Mouse (Mus musculus): ENCODE measurements around the gene Arf1. TPM values are rescaled to one million over a fixed set of nuclear protein-coding genes. Genes with fewer than 3 reads are reported as not detected.

The Arf1 gene
- polyA plus RNA-seq, 1 experiment from 2014 or later: 694 TPM

- Histone ChIP-seq H3K9ac (peak within 1 kb of the TSS; percentile 93), H3K36me3 (peaks cover 37% of the 10 kb centered on the region), H3K27me3 (replicated peaks) (no peaks in the 10 kb centered on the region), H3K4me3 (replicated peaks) (peak within 1 kb of the TSS; percentile 93), H3K4me1 (replicated peaks) (peaks cover 32% of the 10 kb centered on the region), H3K9me3 (no peaks in the 10 kb centered on the region), H3K4me2 (replicated peaks) (peak within 1 kb of the TSS; percentile 80), H3K27ac (peak within 1 kb of the TSS; percentile 96)
- under 1% methylated on average over 67 of the region's 67 CpGs for WGBS
- ATAC-seq: peak; percentile 89
Measured at GRCm38 (mm10) chr11:59208153-59208831, 19.8 kb downstream of the Arf1 start, which contains the start of gene 2310033P09Rik. TSS of gene 2310033P09Rik (plus strand) at chr11:59208321.

- peaks cover 18% of the 10 kb centered on the region for H3K36me3 ChIP-seq
- no peaks in the 10 kb centered on the region for H3K9me3 ChIP-seq
- peak within 1 kb of the TSS; percentile 84 for H3K4me2 ChIP-seq (replicated peaks)
- under 1% methylated on average over 63 of the region's 63 CpGs for WGBS
- H3K27ac ChIP-seq: peak within 1 kb of the TSS; percentile 74
- peak within 1 kb of the TSS; percentile 67 for H3K4me3 ChIP-seq (replicated peaks)
- ATAC-seq: peak; percentile 95
- H3K9ac ChIP-seq: peak within 1 kb of the TSS; percentile 61
- H3K27me3 ChIP-seq (replicated peaks): no peaks in the 10 kb centered on the region
- H3K4me1 ChIP-seq (replicated peaks): peaks cover 12% of the 10 kb centered on the region
Measured at GRCm38 (mm10) chr11:59202081-59202995, 25.7 kb downstream of the Arf1 start, which contains the start of gene Mrpl55. TSS of gene Mrpl55 (plus strand) at chr11:59202486.

DNA sequence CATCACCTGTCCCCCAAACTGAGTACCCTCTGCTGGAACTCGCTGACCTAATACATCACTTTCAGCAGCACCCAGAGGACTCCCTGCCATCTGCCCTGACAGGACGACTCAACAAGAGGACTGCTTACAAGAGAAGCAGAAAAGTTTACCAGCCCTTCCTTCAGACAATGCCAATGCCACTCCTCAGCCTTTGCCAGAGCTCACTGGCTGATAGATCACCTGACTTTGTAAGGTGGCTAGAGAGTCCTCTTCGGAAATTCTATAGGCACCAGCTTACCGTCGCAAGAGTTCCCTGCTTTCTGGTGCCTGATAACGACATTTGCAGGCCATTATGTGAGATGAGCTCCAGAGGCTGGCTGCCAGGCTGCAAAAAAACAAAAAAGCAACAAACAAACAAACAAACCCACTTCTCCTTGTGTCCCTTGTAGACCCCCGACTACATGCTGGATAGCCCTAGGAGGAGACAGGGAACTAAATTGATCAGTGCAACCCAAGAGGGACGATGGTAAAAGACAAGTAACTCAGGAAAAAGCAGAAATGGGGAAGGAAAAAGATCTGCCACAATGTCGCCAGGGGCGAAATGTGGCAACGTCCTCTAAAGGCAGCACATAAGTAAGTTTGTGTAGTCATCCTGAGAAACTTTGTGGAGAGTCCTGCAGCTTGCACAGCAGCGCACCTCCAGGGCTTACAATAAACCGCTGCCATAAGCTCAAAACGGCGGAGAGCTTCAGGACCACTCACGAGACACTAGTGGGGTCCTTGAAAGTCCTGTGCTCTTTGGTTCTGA lies 26.7 kb downstream of the Arf1 start:
- Histone ChIP-seq H3K36me3 (peaks cover 18% of the 10 kb centered on the region), H3K4me1 (replicated peaks) (peaks cover 12% of the 10 kb centered on the region), H3K4me2 (replicated peaks) (peak overlapping the region; percentile 84), H3K27ac (peak overlapping the region; percentile 74; the same call in 1 of the 2 replicates), H3K27me3 (replicated peaks) (no peaks in the 10 kb centered on the region), H3K4me3 (replicated peaks) (peak overlapping the region; percentile 67), H3K9me3 (no peaks in the 10 kb centered on the region), H3K9ac (peak overlapping the region; percentile 61)
- ATAC-seq: peak; percentile 19
- 30% methylated on average over 16 of the region's 16 CpGs for WGBS

- 0 out of 2 replicates have a peak, but pooled peaks cover 3% of the 10 kb centered on the region for H3K36me3 ChIP-seq
- ATAC-seq: no peak
- peaks cover 3% of the 10 kb centered on the region for H3K4me1 ChIP-seq (replicated peaks)
- H3K27ac ChIP-seq: no peak overlapping the region
- H3K9me3 ChIP-seq: no peaks in the 10 kb centered on the region
- no peak overlapping the region for H3K4me3 ChIP-seq (replicated peaks)
- no peak overlapping the region for H3K9ac ChIP-seq
- no peaks in the 10 kb centered on the region for H3K27me3 ChIP-seq (replicated peaks)
- H3K4me2 ChIP-seq (replicated peaks): no peak overlapping the region
Measured at GRCm38 (mm10) chr11:59196230-59196629, 31.8 kb downstream of the Arf1 start.

- peak; percentile 10 for ATAC-seq
Measured at GRCm38 (mm10) chr11:59192059-59192386, 36.0 kb downstream of the Arf1 start, which contains the start of gene Guk1. TSS of gene Guk1 (minus strand) at chr11:59192212.

DNA sequence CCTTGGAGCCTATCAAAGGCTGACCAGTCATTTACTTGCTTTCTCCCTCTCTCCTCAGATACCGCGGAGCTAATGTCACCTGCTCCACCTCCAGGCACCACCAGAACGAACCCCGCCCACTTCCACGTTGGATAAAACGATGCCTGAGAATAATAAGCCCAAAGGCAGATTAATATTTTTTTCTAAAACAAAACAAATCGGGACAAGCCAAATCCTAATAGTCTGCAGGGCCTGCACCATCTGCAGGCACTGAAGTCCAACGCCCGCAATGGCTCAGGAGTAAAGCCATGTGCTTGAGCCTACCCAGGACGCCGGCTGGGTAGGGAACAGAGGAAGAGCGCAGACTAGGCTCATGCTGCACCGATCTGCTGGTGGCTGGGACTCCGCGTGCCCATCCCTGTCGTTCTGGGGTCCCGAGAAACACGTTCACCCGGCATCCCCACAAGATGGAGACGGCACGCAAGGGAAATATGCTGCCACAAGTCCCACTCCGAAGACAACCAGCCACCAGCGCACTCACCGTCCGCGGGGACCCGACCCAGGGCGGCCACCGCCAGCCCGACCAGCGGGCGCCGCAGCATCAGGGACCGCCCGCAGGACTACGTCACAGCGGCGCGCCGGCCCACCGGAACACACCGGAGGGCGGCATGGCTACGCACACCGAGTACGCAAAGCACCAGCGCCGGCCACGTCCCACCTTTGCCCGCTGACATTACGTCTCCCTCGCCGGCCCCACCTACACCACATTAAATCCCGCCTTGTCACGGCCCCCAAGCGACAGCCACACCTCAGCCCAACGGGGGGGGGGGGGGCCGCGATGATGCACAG lies 36.6 kb downstream of the Arf1 start:
- Histone ChIP-seq H3K27ac (peak overlapping the region; percentile 93), H3K9ac (peak overlapping the region; percentile 64)
- under 1% methylated on average over 59 of the region's 59 CpGs for WGBS

More at GRCm38 (mm10) chr11:59192059-59192386, 36.0 kb downstream of the Arf1 start, which contains the start of gene Guk1:
- Histone ChIP-seq H3K9ac (peak within 1 kb of the TSS; percentile 64), H3K36me3 (no peaks in the 10 kb centered on the region), H3K4me3 (replicated peaks) (peak within 1 kb of the TSS; percentile 67), H3K4me2 (replicated peaks) (peak within 1 kb of the TSS; percentile 78), H3K27me3 (replicated peaks) (no peaks in the 10 kb centered on the region), H3K4me1 (replicated peaks) (peaks cover 3% of the 10 kb centered on the region; the same call in 1 of the 2 replicates), H3K9me3 (no peaks in the 10 kb centered on the region), H3K27ac (peak within 1 kb of the TSS; percentile 93)
- 6% methylated on average over 16 of the region's 16 CpGs for WGBS

DNA sequence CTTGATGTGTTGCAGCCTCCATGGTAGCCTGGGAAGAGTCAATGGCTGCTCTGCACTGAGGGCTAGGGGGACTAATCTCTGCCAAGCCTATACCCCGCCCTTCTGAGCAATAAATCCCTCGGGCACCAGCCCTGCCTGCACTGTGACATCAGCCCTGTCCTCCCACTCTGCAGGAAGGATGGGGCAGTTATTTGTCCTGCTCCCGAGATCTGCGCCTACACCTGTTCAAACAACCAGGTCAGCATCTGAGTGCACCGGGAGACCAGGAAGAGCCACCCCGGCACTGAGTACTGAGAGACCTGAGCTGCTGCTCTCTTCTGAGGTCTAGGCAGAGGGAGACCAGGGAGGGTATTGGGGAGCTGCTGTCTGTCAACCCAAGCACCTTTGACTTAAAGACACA lies 40.4 kb downstream of the Arf1 start:
- Histone ChIP-seq H3K27ac (no peak overlapping the region), H3K9me3 (no peaks in the 10 kb centered on the region), H3K4me2 (replicated peaks) (no peak overlapping the region; the same call in 1 of the 2 replicates), H3K36me3 (peaks cover 6% of the 10 kb centered on the region), H3K4me1 (replicated peaks) (peaks cover 15% of the 10 kb centered on the region; the same call in 1 of the 2 replicates), H3K9ac (peak overlapping the region; percentile 30; the same call in 1 of the 2 replicates), H3K27me3 (replicated peaks) (no peaks in the 10 kb centered on the region), H3K4me3 (replicated peaks) (no peak overlapping the region)
- WGBS: 64% methylated on average over 6 of the region's 6 CpGs
- peak; percentile 11; the same call in 1 of the 2 replicates for ATAC-seq

More for the DNA sequence above, 36.6 kb downstream of the Arf1 start:
- Histone ChIP-seq H3K4me3 (replicated peaks) (peak overlapping the region; percentile 67), H3K4me2 (replicated peaks) (peak overlapping the region; percentile 78), H3K27me3 (replicated peaks) (no peaks in the 10 kb centered on the region), H3K9me3 (no peaks in the 10 kb centered on the region), H3K36me3 (no peaks in the 10 kb centered on the region), H3K4me1 (replicated peaks) (peaks cover 3% of the 10 kb centered on the region; the same call in 1 of the 2 replicates)
- peak; percentile 96 for ATAC-seq

- H3K27me3 ChIP-seq (replicated peaks): no peaks in the 10 kb centered on the region; the same call in 1 of the 2 replicates
- ATAC-seq: no peak
- no peaks in the 10 kb centered on the region for H3K9me3 ChIP-seq
- H3K9ac ChIP-seq: no peak overlapping the region
- H3K4me1 ChIP-seq (replicated peaks): peaks cover 18% of the 10 kb centered on the region; the same call in 1 of the 2 replicates
- no peak overlapping the region for H3K4me3 ChIP-seq (replicated peaks)
- H3K27ac ChIP-seq: no peak overlapping the region
- H3K4me2 ChIP-seq (replicated peaks): no peak overlapping the region
- 91% methylated on average over 5 of the region's 5 CpGs for WGBS
- H3K36me3 ChIP-seq: peaks cover 6% of the 10 kb centered on the region
Measured at GRCm38 (mm10) chr11:59185490-59185889, 42.6 kb downstream of the Arf1 start.

DNA sequence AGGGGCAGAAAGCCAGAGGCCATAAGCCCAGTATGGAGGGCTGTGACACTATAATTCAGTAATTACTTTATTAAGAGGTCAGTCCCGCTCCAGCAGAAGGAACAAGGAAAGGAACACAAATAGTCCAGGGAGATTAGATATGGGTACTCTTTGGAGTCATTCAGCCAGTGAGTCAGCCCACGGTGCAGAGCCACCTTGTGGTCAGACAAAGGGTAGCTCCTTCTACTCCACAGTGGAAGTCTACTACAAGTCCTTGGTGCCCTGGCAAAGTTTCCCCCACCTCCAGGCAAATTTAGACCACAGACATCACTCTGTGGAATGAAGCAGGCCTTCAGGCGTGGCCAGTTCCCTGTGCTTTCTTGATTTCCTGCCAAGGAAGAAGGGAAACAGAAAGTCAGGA lies 44.2 kb downstream of the Arf1 start:
- peak; percentile 60; the same call in 1 of the 2 replicates for ATAC-seq
- Histone ChIP-seq H3K27me3 (replicated peaks) (peaks cover 6% of the 10 kb centered on the region), H3K9me3 (no peaks in the 10 kb centered on the region), H3K27ac (peak overlapping the region; percentile 77), H3K4me1 (replicated peaks) (peaks cover 15% of the 10 kb centered on the region; the same call in 1 of the 2 replicates), H3K4me2 (replicated peaks) (no peak overlapping the region), H3K4me3 (replicated peaks) (no peak overlapping the region), H3K36me3 (peaks cover 6% of the 10 kb centered on the region), H3K9ac (no peak overlapping the region)
- 18% methylated on average over 3 of the region's 3 CpGs for WGBS

GRCm38 (mm10) chr11:59182864-59183331 lies 45.2 kb downstream of the Arf1 start, which contains the start of gene Gjc2:
TSS of gene Gjc2 (minus strand) at chr11:59183213.
- Histone ChIP-seq H3K4me1 (replicated peaks) (peaks cover 15% of the 10 kb centered on the region; the same call in 1 of the 2 replicates), H3K36me3 (peaks cover 6% of the 10 kb centered on the region), H3K4me2 (replicated peaks) (peak within 1 kb of the TSS; percentile 22; the same call in 1 of the 2 replicates), H3K9me3 (no peaks in the 10 kb centered on the region), H3K27me3 (replicated peaks) (peaks cover 15% of the 10 kb centered on the region), H3K27ac (peak within 1 kb of the TSS; percentile 77), H3K9ac (no peak within 1 kb of the TSS), H3K4me3 (replicated peaks) (no peak within 1 kb of the TSS)
- WGBS: 32% methylated on average over 3 of the region's 3 CpGs
- peak; percentile 48 for ATAC-seq
